8 mouse cellular contexts compared by ENCODE assay signal in the genomic region with DNA sequence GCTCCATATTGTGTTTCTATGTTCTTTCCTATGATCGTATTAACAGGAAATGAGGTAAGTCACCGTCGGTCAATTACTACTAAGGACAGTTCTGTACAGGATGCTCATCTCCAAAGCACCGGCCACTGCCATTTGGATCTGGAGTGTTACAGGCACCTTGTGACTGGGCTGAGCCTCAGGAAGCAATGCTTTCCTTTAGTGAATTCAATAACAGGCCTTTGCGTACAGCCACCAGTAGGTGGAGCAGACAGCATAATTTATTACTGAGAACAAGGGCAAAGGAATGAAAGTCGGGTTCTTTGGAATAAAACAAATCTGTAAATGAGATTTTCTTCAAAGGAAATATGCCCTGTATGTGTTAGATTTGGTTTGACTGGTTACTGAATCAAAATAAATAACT.
DNase-seq lines count a peak whose midpoint lies in the region; ATAC-seq and TF ChIP-seq lines count a peak whose summit lies in the region.

No protein-coding gene starts in this region.

- no peaks in the 10 kb centered on the region for H3K9me3 ChIP-seq in forebrain, embryonic 11.5 days (ENCODE audit: control insufficient read depth, low read length)
- H3K9me3 ChIP-seq in forebrain, embryonic 10.5 days: no peaks in the 10 kb centered on the region
- H3K9me3 ChIP-seq in kidney, postnatal 0 days (replicated peaks; ENCODE audit: low read length): no peaks in the 10 kb centered on the region

- no peak overlapping the region for H3K9ac ChIP-seq in forebrain, embryonic 11.5 days (ENCODE audit: low read length)
- no peak overlapping the region for H3K9ac ChIP-seq in kidney, postnatal 0 days (ENCODE audit: low read depth, low read length)

- H3K36me3 ChIP-seq in forebrain, embryonic 11.5 days (ENCODE audit: control insufficient read depth, insufficient read depth, low read length): no peaks in the 10 kb centered on the region
- H3K36me3 ChIP-seq in forebrain, embryonic 10.5 days (replicated peaks): no peaks in the 10 kb centered on the region
- no peaks in the 10 kb centered on the region for H3K36me3 ChIP-seq in kidney, postnatal 0 days (ENCODE audit: insufficient read depth, low read length)

- H3K27me3 ChIP-seq in forebrain, embryonic 11.5 days (ENCODE audit: control insufficient read depth, insufficient read depth, low read length): no peaks in the 10 kb centered on the region
- H3K27me3 ChIP-seq in forebrain, embryonic 10.5 days (ENCODE audit: poor library complexity, severe bottlenecking): no peaks in the 10 kb centered on the region
- H3K27me3 ChIP-seq in kidney, postnatal 0 days (ENCODE audit: insufficient read depth, low read length): no peaks in the 10 kb centered on the region

- WGBS in forebrain, embryonic 11.5 days: 50% methylated on average over 6 of the region's 6 CpGs
- WGBS in forebrain, embryonic 10.5 days: 47% methylated on average over 6 of the region's 6 CpGs
- 33% methylated on average over 6 of the region's 6 CpGs for WGBS in kidney, postnatal 0 days

- ATAC-seq in forebrain, embryonic 11.5 days (replicated peaks; ENCODE audit: low FRiP score): peak; percentile 65
- no peak for ATAC-seq in kidney, postnatal 0 days (replicated peaks; ENCODE audit: low FRiP score, low read depth)

- peak; percentile 80 for TF ChIP-seq CTCF in kidney, postnatal 0 days (IDR thresholded peaks at IDR 0.05; ENCODE audit: low read depth)

- H3K4me3 ChIP-seq in forebrain, embryonic 11.5 days (ENCODE audit: low read depth, low read length): no peak overlapping the region
- no peak overlapping the region for H3K4me3 ChIP-seq in forebrain, embryonic 10.5 days
- H3K4me3 ChIP-seq in kidney, postnatal 0 days (replicated peaks; ENCODE audit: low read depth, low read length): no peak overlapping the region

- no peak overlapping the region for H3K27ac ChIP-seq in forebrain, embryonic 11.5 days (ENCODE audit: low read depth, low read length)
- no peak overlapping the region for H3K27ac ChIP-seq in forebrain, embryonic 10.5 days
- H3K27ac ChIP-seq in kidney, postnatal 0 days: no peak overlapping the region

- H3K4me1 ChIP-seq in forebrain, embryonic 11.5 days (replicated peaks; ENCODE audit: control insufficient read depth, insufficient read depth, low read length): no peaks in the 10 kb centered on the region
- no peaks in the 10 kb centered on the region for H3K4me1 ChIP-seq in forebrain, embryonic 10.5 days
- H3K4me1 ChIP-seq in kidney, postnatal 0 days (replicated peaks; ENCODE audit: insufficient read depth, low read length): no peaks in the 10 kb centered on the region

- H3K4me2 ChIP-seq in forebrain, embryonic 11.5 days (ENCODE audit: low read depth, low read length, severe bottlenecking): no peak overlapping the region
- no peak overlapping the region for H3K4me2 ChIP-seq in kidney, postnatal 0 days (ENCODE audit: low read length)

- peak; percentile 60 for DNase-seq in forebrain, embryonic 11.5 days (ENCODE audit: low spot score)
- DNase-seq in forebrain, embryonic 10.5 days (ENCODE audit: extremely low spot score, low spot score): no peak
- DNase-seq in ES-CJ7 (ENCODE audit: low read depth, low spot score): peak; percentile 82
- peak; percentile 26 for DNase-seq in cerebellum, adult 11 months
- DNase-seq in forelimb bud, embryonic 11.5 days (ENCODE audit: low read depth, low spot score): peak; percentile 70
- DNase-seq in kidney, postnatal 0 days (ENCODE audit: low spot score): peak; percentile 86
- peak; percentile 18 to 52 for DNase-seq in lung, adult 18-20 months
- peak; percentile 44 to 53 for DNase-seq in right cerebral cortex, postnatal 36 days (ENCODE audit: low spot score in 2 of 2)
